Mouse (Mus musculus) hindbrain, embryonic 16.5 days (tissue): Measurements from ENCODE around the gene Foxf2. TPM values are rescaled to one million over a fixed set of nuclear protein-coding genes. Genes with fewer than 3 reads are reported as not detected.

Source experiments
- ATAC-seq: fragments of 200-750 bp; cut with Nextera tagmentation; 2 replicates; pipeline ENCODE4 v1.8.0; 2017; ENCODE audit warnings: moderate TSS enrichment, moderate library complexity
- H3K27ac ChIP-seq: fragments of 300-500 bp; sonication (generic); 2 replicates; pipeline ENCODE4 v1.5.1; 2014; ENCODE audit warnings: low read depth, mild to moderate bottlenecking, control low read depth, low read length, moderate library complexity
- H3K27me3 ChIP-seq: fragments of 300-500 bp; sonication (generic); replicated peaks from 2 replicates; pipeline ENCODE4 v1.6.1; 2014; ENCODE audit warnings: low read length; ENCODE audit not compliant: control insufficient read depth, insufficient read depth
- H3K36me3 ChIP-seq: fragments of 300-500 bp; sonication (generic); 2 replicates; pipeline ENCODE4 v1.6.1; 2014; ENCODE audit warnings: mild to moderate bottlenecking, low read length, moderate library complexity, mixed read lengths; ENCODE audit not compliant: control insufficient read depth, insufficient read depth
- H3K4me1 ChIP-seq: fragments of 300-500 bp; sonication (generic); 2 replicates; pipeline ENCODE4 v1.6.1; 2014; ENCODE audit warnings: low read depth, low read length; ENCODE audit not compliant: control insufficient read depth, insufficient read depth
- H3K4me2 ChIP-seq: fragments of 300-500 bp; sonication (generic); 2 replicates; pipeline ENCODE4 v1.6.1; 2014; ENCODE audit warnings: mild to moderate bottlenecking, low read length, control low read depth, moderate library complexity
- H3K4me3 ChIP-seq: fragments of 300-500 bp; sonication (generic); 2 replicates; pipeline ENCODE4 v1.5.1; 2014; ENCODE audit warnings: mild to moderate bottlenecking, low read length, control low read depth, moderate library complexity
- H3K9ac ChIP-seq: fragments of 300-500 bp; sonication (generic); 2 replicates; pipeline ENCODE4 v1.6.1; 2014; ENCODE audit warnings: low read depth, mild to moderate bottlenecking, control low read depth, low read length, moderate library complexity
- H3K9me3 ChIP-seq: fragments of 300-500 bp; sonication (generic); 2 replicates; pipeline ENCODE4 v1.6.1; 2014; ENCODE audit warnings: mild to moderate bottlenecking, low read length, moderate library complexity; ENCODE audit not compliant: control insufficient read depth
- WGBS: fragments of 180-500 bp; shearing (Covaris S2); extraction: QIAGEN DNeasy Blood & Tissue Kit; methylation state at CpG from one replicate; pipeline ENCODE4 v1.1.7; 2014; 5-methylcytosine and 5-hydroxymethylcytosine counted together
- polyA plus RNA-seq: library from polyadenylated mRNA; unstranded; fragments of >200 nt; fragmentation: Nextera tagmentation; extraction: Ambion mirVana; gene quantifications from 2 replicates; pipeline ENCODE4 v1.2.1, GENCODE M21; 2015

The Foxf2 gene
- polyA plus RNA-seq, 1 experiment from 2014 or later = 4.2 TPM

DNA sequence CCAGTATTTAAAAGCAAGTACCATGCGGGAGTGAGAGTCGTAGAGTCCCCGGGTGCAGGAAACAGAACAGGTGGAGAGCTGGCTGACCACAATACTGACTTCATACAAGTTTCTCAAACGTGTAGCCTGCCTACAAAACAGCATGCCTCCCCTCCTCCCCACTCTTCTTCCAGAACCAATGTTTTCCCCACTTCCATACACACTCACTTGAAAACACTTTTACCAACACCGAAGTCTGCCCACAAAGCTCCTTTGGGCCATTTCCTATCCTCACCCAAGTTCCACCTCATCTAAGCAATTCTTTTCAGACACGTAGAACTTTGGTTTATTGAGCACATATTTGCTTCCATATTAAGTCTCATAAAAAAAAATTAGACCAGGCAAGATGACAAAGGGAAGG is 2.3 kb upstream of the Foxf2 start:
- Histone ChIP-seq H3K4me2 (no peak overlapping the region), H3K9ac (no peak overlapping the region), H3K9me3 (no peaks in the 10 kb centered on the region), H3K36me3 (no peaks in the 10 kb centered on the region), H3K4me3 (no peak overlapping the region), H3K27ac (no peak overlapping the region), H3K4me1 (peaks cover 28% of the 10 kb centered on the region), H3K27me3 (peaks cover 77% of the 10 kb centered on the region)
- ATAC-seq = no peak
- 1% methylated on average over 6 of the region's 6 CpGs for WGBS

DNA sequence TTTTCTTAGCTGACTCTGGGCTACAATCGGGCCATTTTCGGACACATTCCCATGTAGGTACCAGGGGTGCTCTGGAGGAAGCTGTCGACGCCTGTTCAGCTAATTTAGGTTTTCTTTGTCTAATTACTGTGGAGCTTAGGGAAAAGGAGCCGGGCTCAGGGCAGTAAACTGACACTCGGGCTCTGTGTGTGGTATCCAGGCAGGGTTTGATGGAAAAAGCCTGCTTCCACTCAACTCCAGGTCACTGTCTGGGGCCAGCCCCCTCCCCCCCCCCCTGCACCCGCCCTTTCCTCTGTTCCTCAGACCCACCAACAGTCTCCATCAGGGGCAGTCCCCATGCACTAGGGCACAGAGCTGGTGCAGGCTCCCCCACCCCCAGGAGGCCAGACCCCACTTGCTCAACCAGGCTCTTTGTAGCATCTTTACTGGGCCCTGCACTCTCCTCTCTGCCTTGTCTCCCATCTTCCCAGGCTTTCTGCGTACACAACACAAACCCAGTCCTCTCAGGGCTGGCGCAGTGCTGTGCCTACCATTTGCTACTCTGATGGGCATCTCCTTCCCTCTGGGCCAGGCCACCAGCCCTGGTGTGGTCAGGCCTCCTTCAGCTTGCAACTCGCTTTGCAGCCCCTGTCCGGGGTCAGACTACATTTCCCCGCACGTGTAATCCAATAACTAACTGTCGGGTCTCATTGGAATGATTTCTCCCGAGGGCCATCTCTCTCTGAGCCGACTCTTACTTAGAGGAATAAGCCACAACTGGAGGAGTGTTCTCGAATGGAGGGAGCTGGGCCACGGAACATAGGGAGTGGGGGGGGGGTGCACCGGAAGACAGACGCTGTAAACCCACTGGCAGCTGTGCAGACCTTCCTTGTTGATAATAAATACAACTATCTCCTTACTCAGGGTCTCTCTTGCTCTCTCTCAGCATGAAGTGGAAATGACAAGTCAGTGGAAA is 1.4 kb upstream of the Foxf2 start:
- Histone ChIP-seq H3K9me3 (no peaks in the 10 kb centered on the region), H3K27ac (no peak overlapping the region), H3K4me2 (peak overlapping the region; percentile 6; the same call in 1 of the 2 replicates), H3K27me3 (peaks cover 72% of the 10 kb centered on the region), H3K36me3 (no peaks in the 10 kb centered on the region), H3K9ac (no peak overlapping the region), H3K4me3 (no peak overlapping the region), H3K4me1 (peaks cover 26% of the 10 kb centered on the region)
- WGBS = 2% methylated on average over 20 of the region's 20 CpGs
- ATAC-seq = no peak

DNA sequence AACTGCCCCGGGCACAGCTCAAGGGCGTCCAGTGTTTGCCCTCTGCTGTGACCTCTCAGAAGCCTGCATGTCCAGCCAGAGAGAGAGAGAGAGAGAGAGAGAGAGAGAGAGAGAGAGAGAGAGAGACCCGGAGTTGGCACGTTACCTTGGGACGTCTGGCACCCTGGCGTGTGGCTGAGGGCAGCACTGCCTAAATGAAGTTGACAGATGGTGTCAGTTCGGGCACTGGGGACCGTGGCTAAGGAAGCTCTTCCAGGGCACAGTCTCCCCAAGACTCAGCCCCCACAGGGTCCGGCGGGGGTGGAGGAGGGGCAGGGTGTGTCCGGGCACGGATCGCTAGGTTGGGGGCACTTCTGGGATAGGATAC is 667 bp upstream of the Foxf2 start:
- peaks cover 72% of the 10 kb centered on the region for H3K27me3 ChIP-seq
- H3K36me3 ChIP-seq = no peaks in the 10 kb centered on the region
- H3K27ac ChIP-seq = peak overlapping the region; percentile 29; the same call in 1 of the 2 replicates
- peak overlapping the region; percentile 89 for H3K4me2 ChIP-seq
- H3K9me3 ChIP-seq = no peaks in the 10 kb centered on the region
- no peak overlapping the region for H3K9ac ChIP-seq
- ATAC-seq = 0 out of 2 replicates have a peak, but pooled peaks have one; percentile 9
- peak overlapping the region; percentile 46 for H3K4me3 ChIP-seq
- peaks cover 32% of the 10 kb centered on the region for H3K4me1 ChIP-seq
- WGBS = 1% methylated on average over 11 of the region's 13 CpGs

DNA sequence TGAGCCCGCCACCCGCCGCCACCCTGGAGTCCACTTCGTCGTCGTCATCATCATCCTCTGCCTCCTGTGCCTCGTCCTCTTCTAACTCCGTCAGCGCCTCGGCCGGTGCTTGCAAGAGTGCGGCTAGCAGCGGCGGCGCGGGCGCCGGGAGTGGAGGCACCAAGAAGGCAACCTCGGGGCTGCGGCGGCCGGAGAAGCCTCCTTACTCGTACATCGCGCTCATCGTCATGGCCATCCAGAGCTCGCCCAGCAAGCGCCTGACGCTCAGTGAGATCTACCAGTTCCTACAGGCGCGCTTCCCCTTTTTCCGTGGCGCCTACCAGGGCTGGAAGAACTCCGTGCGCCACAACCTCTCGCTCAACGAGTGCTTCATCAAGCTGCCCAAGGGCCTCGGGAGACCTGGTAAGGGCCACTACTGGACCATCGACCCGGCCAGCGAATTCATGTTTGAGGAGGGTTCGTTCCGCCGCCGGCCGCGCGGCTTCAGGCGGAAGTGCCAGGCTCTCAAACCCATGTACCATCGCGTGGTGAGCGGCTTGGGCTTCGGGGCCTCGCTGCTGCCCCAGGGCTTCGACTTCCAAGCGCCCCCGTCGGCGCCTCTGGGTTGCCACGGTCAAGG is 676 bp downstream of the Foxf2 start:
- Histone ChIP-seq H3K27me3 (peaks cover 61% of the 10 kb centered on the region), H3K27ac (peak overlapping the region; percentile 36), H3K4me3 (peak overlapping the region; percentile 46), H3K9ac (peak overlapping the region; percentile 54), H3K9me3 (no peaks in the 10 kb centered on the region), H3K36me3 (no peaks in the 10 kb centered on the region), H3K4me1 (peaks cover 27% of the 10 kb centered on the region), H3K4me2 (peak overlapping the region; percentile 89)
- peak; percentile 53 for ATAC-seq
- WGBS = under 1% methylated on average over 48 of the region's 60 CpGs

DNA sequence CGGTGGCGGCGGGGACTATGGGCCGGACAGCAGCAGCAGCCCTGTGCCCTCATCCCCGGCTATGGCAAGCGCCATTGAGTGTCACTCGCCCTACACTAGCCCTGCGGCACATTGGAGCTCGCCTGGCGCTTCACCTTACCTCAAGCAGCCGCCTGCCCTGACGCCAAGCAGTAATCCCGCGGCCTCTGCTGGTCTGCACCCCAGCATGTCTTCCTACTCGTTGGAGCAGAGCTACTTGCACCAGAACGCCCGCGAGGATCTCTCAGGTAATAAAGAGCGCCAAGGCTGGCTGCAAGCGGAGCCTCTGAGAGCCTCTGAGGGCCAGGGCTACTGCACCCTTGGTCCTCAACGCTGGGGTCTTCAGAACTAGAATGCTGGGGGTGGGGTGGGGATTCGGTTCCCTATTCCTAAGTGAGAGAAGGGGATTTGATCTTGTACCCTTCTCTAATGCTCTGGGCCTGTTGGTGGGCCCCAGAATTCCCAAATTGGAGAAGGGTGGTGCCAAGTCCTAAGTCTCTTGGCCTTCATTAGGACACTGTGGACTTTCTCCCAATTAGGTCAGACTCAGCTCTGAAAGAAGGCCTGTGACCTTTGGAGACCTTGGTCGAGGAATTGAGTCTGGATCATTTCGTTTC is 1.5 kb downstream of the Foxf2 start:
- Histone ChIP-seq H3K4me2 (peak overlapping the region; percentile 89; the same call in 1 of the 2 replicates), H3K36me3 (no peaks in the 10 kb centered on the region), H3K4me1 (peaks cover 27% of the 10 kb centered on the region), H3K9me3 (no peaks in the 10 kb centered on the region), H3K27ac (no peak overlapping the region), H3K4me3 (peak overlapping the region; percentile 46), H3K27me3 (peaks cover 66% of the 10 kb centered on the region), H3K9ac (peak overlapping the region; percentile 54)
- WGBS = 1% methylated on average over 24 of the region's 24 CpGs
- ATAC-seq = 0 out of 2 replicates have a peak, but pooled peaks have one; percentile 3

DNA sequence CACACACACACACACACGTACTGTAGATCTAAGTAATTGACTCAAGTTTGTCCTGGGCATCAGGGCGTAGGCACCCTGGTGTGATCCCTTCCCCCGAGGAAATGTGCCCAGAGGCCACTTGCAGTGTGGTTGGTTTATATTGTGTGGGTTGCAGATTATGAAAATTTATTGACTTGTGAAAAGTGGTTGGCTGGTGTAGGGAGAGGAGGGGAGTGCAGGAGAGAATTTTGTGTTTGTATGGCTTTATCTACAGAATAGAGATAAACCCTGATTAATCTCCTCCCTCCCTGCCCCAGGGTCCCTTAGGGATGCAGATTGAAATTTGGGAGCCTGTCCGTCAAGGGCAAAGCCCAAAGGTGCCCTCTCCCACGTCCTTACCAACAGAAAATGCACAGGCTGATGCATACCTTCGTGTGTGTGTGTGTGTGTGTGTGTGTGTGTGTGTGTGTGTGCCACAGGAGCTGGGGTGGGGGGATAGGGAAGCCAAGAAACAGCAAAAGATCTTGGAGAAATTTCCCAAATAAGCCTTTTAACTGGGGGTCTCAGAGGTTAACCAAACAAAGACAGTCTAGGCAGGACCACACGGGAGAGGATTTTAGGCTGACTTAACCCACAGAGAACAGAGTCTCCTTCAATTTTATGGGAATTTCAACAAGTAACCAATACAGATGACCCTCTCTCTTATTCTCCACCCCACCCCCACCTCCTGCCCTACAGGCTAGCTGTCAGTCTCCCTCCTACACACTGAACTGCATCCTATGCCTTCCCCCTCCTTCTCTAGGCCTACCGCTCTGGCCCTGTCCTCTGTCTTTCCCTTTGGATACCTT is 2.5 kb downstream of the Foxf2 start:
- ATAC-seq = no peak
- no peak overlapping the region for H3K4me2 ChIP-seq
- H3K9me3 ChIP-seq = no peaks in the 10 kb centered on the region
- no peaks in the 10 kb centered on the region for H3K36me3 ChIP-seq
- 10% methylated on average over 8 of the region's 8 CpGs for WGBS
- no peak overlapping the region for H3K27ac ChIP-seq
- peak overlapping the region; percentile 4 for H3K4me3 ChIP-seq
- peaks cover 66% of the 10 kb centered on the region for H3K27me3 ChIP-seq
- H3K9ac ChIP-seq = no peak overlapping the region
- peaks cover 27% of the 10 kb centered on the region for H3K4me1 ChIP-seq

DNA sequence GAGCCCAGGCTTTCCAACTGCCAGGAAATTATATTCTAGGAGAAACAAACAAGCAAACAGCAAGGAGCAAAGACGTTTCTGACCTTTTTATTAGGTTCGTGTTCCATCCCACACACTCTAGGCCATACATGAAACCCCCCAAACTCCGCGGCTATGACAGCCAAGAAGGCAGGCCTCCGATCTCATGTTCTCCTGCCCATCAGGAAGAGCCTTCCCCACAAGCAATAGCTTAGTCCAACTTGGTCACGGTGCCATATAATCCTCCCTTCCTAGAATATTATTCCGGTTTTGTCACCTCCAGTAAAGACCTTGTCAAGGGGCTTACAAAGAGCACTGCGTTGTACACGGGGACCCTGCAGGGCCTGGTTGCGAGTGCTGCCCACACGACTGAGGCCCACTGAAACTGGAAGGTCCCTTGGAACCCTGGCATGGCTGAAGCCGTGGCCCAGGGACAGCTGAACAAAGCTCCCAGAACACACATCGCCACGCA is 3.1 kb downstream of the Foxf2 start:
- H3K9ac ChIP-seq = no peak overlapping the region
- no peaks in the 10 kb centered on the region for H3K36me3 ChIP-seq
- no peak overlapping the region for H3K27ac ChIP-seq
- H3K9me3 ChIP-seq = no peaks in the 10 kb centered on the region
- H3K4me3 ChIP-seq = peak overlapping the region; percentile 37
- ATAC-seq = no peak
- WGBS = 4% methylated on average over 14 of the region's 14 CpGs
- H3K4me2 ChIP-seq = peak overlapping the region; percentile 55
- peaks cover 27% of the 10 kb centered on the region for H3K4me1 ChIP-seq
- H3K27me3 ChIP-seq = peaks cover 66% of the 10 kb centered on the region

DNA sequence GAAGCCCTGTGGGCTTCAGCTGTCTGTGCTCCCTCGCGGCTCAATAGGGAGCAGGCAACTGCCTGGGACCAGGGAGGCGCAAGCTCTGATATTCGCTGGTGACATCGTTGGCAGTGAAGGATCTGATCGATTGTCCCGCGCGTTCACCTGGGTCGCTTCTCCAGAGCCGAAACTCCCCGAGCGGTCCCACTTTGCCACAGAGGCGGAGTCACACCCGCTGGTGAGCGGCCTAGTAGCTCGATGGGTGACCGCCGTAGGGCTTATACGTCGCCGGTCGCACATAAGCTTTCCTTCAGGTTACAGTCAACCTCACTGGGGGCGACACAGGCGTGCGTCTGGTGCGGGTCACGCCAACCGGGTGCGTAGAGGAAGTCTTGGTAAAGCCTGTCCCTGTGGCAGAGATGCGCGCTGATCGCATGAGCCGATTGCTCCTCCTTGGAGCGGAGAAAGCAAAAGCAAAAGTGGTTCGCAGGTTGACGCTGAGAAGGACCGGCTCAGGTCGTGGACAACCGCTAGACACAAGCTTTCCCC is 3.8 kb downstream of the Foxf2 start:
- peak overlapping the region; percentile 55 for H3K4me2 ChIP-seq
- no peaks in the 10 kb centered on the region for H3K9me3 ChIP-seq
- H3K4me1 ChIP-seq = peaks cover 27% of the 10 kb centered on the region
- peak overlapping the region; percentile 37 for H3K4me3 ChIP-seq
- under 1% methylated on average over 40 of the region's 40 CpGs for WGBS
- peak overlapping the region; percentile 50; the same call in 1 of the 2 replicates for H3K9ac ChIP-seq
- peaks cover 59% of the 10 kb centered on the region for H3K27me3 ChIP-seq
- H3K27ac ChIP-seq = no peak overlapping the region
- 0 out of 2 replicates have a peak, but pooled peaks have one; percentile 18 for ATAC-seq
- H3K36me3 ChIP-seq = no peaks in the 10 kb centered on the region
